Mouse (Mus musculus): ENCODE results near the gene Rab3d. TPM values are rescaled to one million over a fixed set of nuclear protein-coding genes. Genes with fewer than 3 reads are reported as not detected.

Gene Rab3d
- polyA plus RNA-seq, 1 experiment from 2014 or later, result 57.3 TPM

Other genes with a start within 250 kb of the Rab3d start
- 41.4 and 42.8 TPM in 2 replicates for gene Ldlr, start 194.7 kb downstream of the Rab3d start, polyA plus RNA-seq (2015; fragmentation: Nextera tagmentation; extraction: Ambion mirVana)
- 84.3 and 89.8 TPM in 2 replicates for gene Spc24, start 157.9 kb downstream of the Rab3d start, polyA plus RNA-seq (2015; fragmentation: Nextera tagmentation; extraction: Ambion mirVana)
- 20.9 and 22.7 TPM in 2 replicates for gene Kank2, start 119.4 kb downstream of the Rab3d start, polyA plus RNA-seq (2015; fragmentation: Nextera tagmentation; extraction: Ambion mirVana)
- gene Angptl8, start 82.7 kb downstream of the Rab3d start, polyA plus RNA-seq (2015; fragmentation: Nextera tagmentation; extraction: Ambion mirVana), result 0.64 and 0.70 TPM in 2 replicates
- gene Dock6, start 65.6 kb downstream of the Rab3d start, polyA plus RNA-seq (2015; fragmentation: Nextera tagmentation; extraction: Ambion mirVana), result 38.1 and 41.0 TPM in 2 replicates
- 3.2 and 4.1 TPM in 2 replicates for gene Ccdc159, start 9.3 kb upstream of the Rab3d start, polyA plus RNA-seq (2015; fragmentation: Nextera tagmentation; extraction: Ambion mirVana)
- gene Tmem205, start 9.4 kb upstream of the Rab3d start, polyA plus RNA-seq (2015; fragmentation: Nextera tagmentation; extraction: Ambion mirVana), result 53.4 and 56.0 TPM in 2 replicates
- 8.4 and 8.7 TPM in 2 replicates for gene Plppr2, start 18.8 kb upstream of the Rab3d start, polyA plus RNA-seq (2015; fragmentation: Nextera tagmentation; extraction: Ambion mirVana)
- gene Swsap1, start 37.6 kb upstream of the Rab3d start, polyA plus RNA-seq (2015; fragmentation: Nextera tagmentation; extraction: Ambion mirVana), result 7.0 and 9.2 TPM in 2 replicates
- 6.0 and 6.4 TPM in 2 replicates for gene Epor, start 45.3 kb upstream of the Rab3d start, polyA plus RNA-seq (2015; fragmentation: Nextera tagmentation; extraction: Ambion mirVana)
- gene Rgl3, start 71.3 kb upstream of the Rab3d start, polyA plus RNA-seq (2015; fragmentation: Nextera tagmentation; extraction: Ambion mirVana), result 0.70 and 0.87 TPM in 2 replicates
- 0.58 and 0.65 TPM in 2 replicates for gene Ccdc151, start 84.4 kb upstream of the Rab3d start, polyA plus RNA-seq (2015; fragmentation: Nextera tagmentation; extraction: Ambion mirVana)
- gene Prkcsh, start 84.6 kb upstream of the Rab3d start, polyA plus RNA-seq (2015; fragmentation: Nextera tagmentation; extraction: Ambion mirVana), result 111 and 117 TPM in 2 replicates
- 0.05 and 0.10 TPM in 2 replicates for gene Elavl3, start 133.8 kb upstream of the Rab3d start, polyA plus RNA-seq (2015; fragmentation: Nextera tagmentation; extraction: Ambion mirVana)
- gene Gm49318, start 153.1 kb upstream of the Rab3d start, polyA plus RNA-seq (2015; fragmentation: Nextera tagmentation; extraction: Ambion mirVana), result not detected in 2 replicates
- gene Zfp653, start 153.2 kb upstream of the Rab3d start, polyA plus RNA-seq (2015; fragmentation: Nextera tagmentation; extraction: Ambion mirVana), result 9.6 and 10.9 TPM in 2 replicates
- gene Ecsit, start 167.2 kb upstream of the Rab3d start, polyA plus RNA-seq (2015; fragmentation: Nextera tagmentation; extraction: Ambion mirVana), result 38.4 and 39.6 TPM in 2 replicates
- 3.1 and 4.2 TPM in 2 replicates for gene Cnn1, start 181.0 kb upstream of the Rab3d start, polyA plus RNA-seq (2015; fragmentation: Nextera tagmentation; extraction: Ambion mirVana)
- gene Elof1, start 199.0 kb upstream of the Rab3d start, polyA plus RNA-seq (2015; fragmentation: Nextera tagmentation; extraction: Ambion mirVana), result 164 and 173 TPM in 2 replicates
- 31.2 and 46.5 TPM in 2 replicates for gene Acp5, start 217.5 kb upstream of the Rab3d start, polyA plus RNA-seq (2015; fragmentation: Nextera tagmentation; extraction: Ambion mirVana)
- gene Pigyl, start 238.7 kb upstream of the Rab3d start, polyA plus RNA-seq (2015; fragmentation: Nextera tagmentation; extraction: Ambion mirVana), result 69.3 and 78.2 TPM in 2 replicates

Data from limb, embryonic 15.5 days (tissue).